Mouse (Mus musculus) lung, adult 10 weeks (tissue): Measurements from ENCODE around the gene Sfrp5. TPM values are rescaled to one million over a fixed set of nuclear protein-coding genes. Genes with fewer than 3 reads are reported as not detected.

ENCODE experiments used
- polyA plus RNA-seq: library from polyadenylated mRNA; stranded (reverse); fragments of 350-450 nt; fragmentation: Illumina TruSeq; extraction: RNeasy Lipid Tissue Mini Kit (QIAGEN cat#74804); gene quantifications from one replicate; pipeline ENCODE4 v1.2.3, GENCODE M21; 2014; ENCODE audit warnings: low read depth, low replicate concordance; ENCODE audit not compliant: insufficient read depth

The Sfrp5 gene
- polyA plus RNA-seq: 1.6 TPM

GRCm38 (mm10) chr19:42201696-42202381 is at the start of gene Sfrp5:
TSS of gene Sfrp5 (minus strand) at chr19:42202252.

GRCm38 (mm10) chr19:42247519-42247918 is 45.5 kb upstream of the Sfrp5 start, which contains the start of gene Golga7b:
TSS of gene Golga7b (plus strand) at chr19:42247574.

DNA sequence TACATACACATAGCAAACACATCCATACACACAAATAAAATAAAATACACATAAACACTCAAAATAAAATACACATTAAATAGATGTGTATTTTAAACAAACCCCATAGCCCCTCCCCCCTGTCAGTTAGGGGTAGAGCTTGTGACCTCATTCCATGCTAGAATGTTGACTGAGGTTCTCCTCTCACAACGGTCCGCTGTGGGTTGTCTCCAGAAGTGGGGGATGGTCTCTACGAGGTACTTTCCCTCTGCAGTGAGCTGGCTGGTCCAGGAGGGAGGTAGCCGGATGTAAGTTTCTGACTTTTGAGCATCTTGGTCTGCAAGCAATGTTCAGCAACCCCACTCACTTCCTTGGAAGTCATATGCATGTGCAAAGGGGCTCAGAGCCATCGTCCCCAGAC is 38.3 kb downstream of the Sfrp5 start, which contains the start of gene Zfyve27:
Zfyve27 (plus strand) TSS at position 188 of the 400 bp plus-strand sequence.

Other genes starting within 250 kb of the Sfrp5 start
- gene Mms19, start 221.1 kb downstream of the Sfrp5 start, polyA plus RNA-seq: 12.7 TPM
- 13.2 TPM for gene Ubtd1, start 220.5 kb downstream of the Sfrp5 start, polyA plus RNA-seq
- gene Ankrd2, start 166.3 kb downstream of the Sfrp5 start, polyA plus RNA-seq: 0.29 TPM
- gene Hoga1, start 156.6 kb downstream of the Sfrp5 start, polyA plus RNA-seq: 4.7 TPM
- gene 4933411K16Rik, start 150.0 kb downstream of the Sfrp5 start, polyA plus RNA-seq: 0.17 TPM
- 2.8 TPM for gene Morn4, start 115.9 kb downstream of the Sfrp5 start, polyA plus RNA-seq
- gene Pi4k2a, start 111.8 kb downstream of the Sfrp5 start, polyA plus RNA-seq: 20.0 TPM
- gene Avpi1, start 73.2 kb downstream of the Sfrp5 start, polyA plus RNA-seq: 93.3 TPM
- 70.7 TPM for gene Marveld1, start 54.9 kb downstream of the Sfrp5 start, polyA plus RNA-seq
- gene Zfyve27, start 38.3 kb downstream of the Sfrp5 start, polyA plus RNA-seq: 16.4 TPM
- 0.13 TPM for gene Golga7b, start 45.3 kb upstream of the Sfrp5 start, polyA plus RNA-seq
- not detected for gene Crtac1, start 229.5 kb upstream of the Sfrp5 start, polyA plus RNA-seq